Comparison of ENCODE assay signal across 26 mouse cellular contexts in genomic region chr8:18216516-18216915, GRCm38 (mm10).
A peak's percentile ranks its signal among the peaks of the same experiment; 100 is the strongest.
DNase-seq lines count a peak whose midpoint lies in the region; ATAC-seq and TF ChIP-seq lines count a peak whose summit lies in the region.
"Had no signal": no experiment of that assay in that cellular context is flagged by ENCODE, and none has a peak within 500 bp of the region (broad histone marks: within the 10 kb centered on the region; RNA-seq: fewer than 3 reads in every experiment).

No protein-coding gene starts in this region.

- no peaks in the 10 kb centered on the region for H3K9me3 ChIP-seq in embryonic facial prominence, embryonic 14.5 days (ENCODE audit: control insufficient read depth, low read length)
- no peaks in the 10 kb centered on the region for H3K9me3 ChIP-seq in embryonic facial prominence, embryonic 10.5 days
- H3K9me3 ChIP-seq in liver, postnatal 0 days (ENCODE audit: low read length): no peaks in the 10 kb centered on the region
- no peaks in the 10 kb centered on the region for H3K9me3 ChIP-seq in neural tube, embryonic 12.5 days
- H3K9me3 ChIP-seq: heart, embryonic 12.5 days; hindbrain, embryonic 13.5 days; liver, embryonic 15.5 days; lung, embryonic 15.5 days; midbrain, embryonic 12.5 days had no signal

- H3K9ac ChIP-seq in embryonic facial prominence, embryonic 14.5 days (ENCODE audit: low read depth, low read length): no peak overlapping the region
- no peak overlapping the region for H3K9ac ChIP-seq in liver, adult 2 months (ENCODE audit: low read depth, low read length)
- H3K9ac ChIP-seq in liver, postnatal 0 days (replicated peaks): no peak overlapping the region
- H3K9ac ChIP-seq in neural tube, embryonic 12.5 days: no peak overlapping the region
- H3K9ac ChIP-seq: heart, embryonic 12.5 days; hindbrain, embryonic 13.5 days; liver, embryonic 15.5 days; lung, embryonic 15.5 days; midbrain, embryonic 12.5 days had no signal

- no peak for TF ChIP-seq EP300 in liver, postnatal 0 days (IDR thresholded peaks at IDR 0.05; ENCODE audit: low read depth)

- DNase-seq in embryonic facial prominence, embryonic 14.5 days (ENCODE audit: low spot score): peak; percentile 0
- DNase-seq in embryonic facial prominence, embryonic 10.5 days (ENCODE audit: low spot score): no peak
- DNase-seq in liver, adult 2 months (ENCODE audit: extremely low read depth, low read depth, low spot score): peak; percentile 24
- no peak for DNase-seq in liver, postnatal 0 days
- DNase-seq in neural tube, embryonic 10.5 days (ENCODE audit: extremely low spot score, low spot score): no peak
- DNase-seq in gastrocnemius, postnatal 25 days: no peak
- DNase-seq: adrenal gland, postnatal 14 days; cerebellum, adult 18-20 months; gastrocnemius, adult 2 months; heart, adult 2 months; heart, postnatal 4 days; kidney, postnatal 10 days; liver; right cerebral cortex, postnatal 4 days; thymus, adult 18-20 months; thymus, postnatal 25 days had no signal

- H3K4me3 ChIP-seq in embryonic facial prominence, embryonic 14.5 days (ENCODE audit: low read depth, low read length): no peak overlapping the region
- H3K4me3 ChIP-seq in embryonic facial prominence, embryonic 10.5 days: no peak overlapping the region
- H3K4me3 ChIP-seq in liver, adult 2 months (ENCODE audit: insufficient read depth, low read depth, low read length): no peak overlapping the region
- no peak overlapping the region for H3K4me3 ChIP-seq in liver, postnatal 0 days (ENCODE audit: low read depth, low read length)
- no peak overlapping the region for H3K4me3 ChIP-seq in neural tube, embryonic 12.5 days
- H3K4me3 ChIP-seq: gastrocnemius, adult 2 months; heart, adult 2 months; heart, embryonic 12.5 days; hindbrain, embryonic 13.5 days; liver, embryonic 15.5 days; lung, embryonic 15.5 days; midbrain, embryonic 12.5 days; myocyte had no signal

- H3K4me1 ChIP-seq in embryonic facial prominence, embryonic 14.5 days (ENCODE audit: control insufficient read depth, insufficient read depth, low read length): no peaks in the 10 kb centered on the region
- no peaks in the 10 kb centered on the region for H3K4me1 ChIP-seq in embryonic facial prominence, embryonic 10.5 days
- H3K4me1 ChIP-seq in liver, adult 2 months (ENCODE audit: control insufficient read depth, insufficient read depth, low read length): peaks cover 5% of the 10 kb centered on the region
- no peaks in the 10 kb centered on the region for H3K4me1 ChIP-seq in liver, postnatal 0 days (ENCODE audit: insufficient read depth)
- H3K4me1 ChIP-seq in neural tube, embryonic 12.5 days: no peaks in the 10 kb centered on the region
- H3K4me1 ChIP-seq: heart, embryonic 12.5 days; hindbrain, embryonic 13.5 days; liver, embryonic 15.5 days; lung, embryonic 15.5 days; midbrain, embryonic 12.5 days had no signal

- no peaks in the 10 kb centered on the region for H3K79me2 ChIP-seq in liver, adult 2 months (ENCODE audit: control insufficient read depth, insufficient read depth, low read length)

- H3K27ac ChIP-seq in embryonic facial prominence, embryonic 14.5 days (replicated peaks; ENCODE audit: low read depth, low read length): no peak overlapping the region
- no peak overlapping the region for H3K27ac ChIP-seq in embryonic facial prominence, embryonic 10.5 days (replicated peaks)
- no peak overlapping the region for H3K27ac ChIP-seq in liver, adult 2 months (replicated peaks; ENCODE audit: insufficient read depth, low read depth, low read length)
- no peak overlapping the region for H3K27ac ChIP-seq in liver, postnatal 0 days (ENCODE audit: low read depth)
- no peak overlapping the region for H3K27ac ChIP-seq in neural tube, embryonic 12.5 days
- H3K27ac ChIP-seq: gastrocnemius, adult 2 months; heart, adult 2 months; hindbrain, embryonic 13.5 days; liver, embryonic 15.5 days; lung, embryonic 15.5 days; midbrain, embryonic 12.5 days; stomach, postnatal 0 days had no signal

- no peak for ATAC-seq in embryonic facial prominence, embryonic 14.5 days (ENCODE audit: low read depth)
- no peak for ATAC-seq in liver, postnatal 0 days
- 0 out of 2 replicates have a peak, but pooled peaks have one; percentile 37 for ATAC-seq in neural tube, embryonic 12.5 days (ENCODE audit: low FRiP score, low read depth)
- ATAC-seq: intestine, embryonic 16.5 days; Patski had no signal

- WGBS in embryonic facial prominence, embryonic 14.5 days: 78% methylated on average over 1 of the region's 1 CpGs
- 88% methylated on average over 1 of the region's 1 CpGs for WGBS in embryonic facial prominence, embryonic 10.5 days
- 26% methylated on average over 1 of the region's 1 CpGs for WGBS in liver, adult 2 months
- 61% methylated on average over 1 of the region's 1 CpGs for WGBS in liver, postnatal 0 days (ENCODE audit: insufficient replicate concordance)
- 60% methylated on average over 1 of the region's 1 CpGs for WGBS in neural tube, embryonic 12.5 days

- H3K4me2 ChIP-seq in embryonic facial prominence, embryonic 14.5 days (ENCODE audit: low read depth, low read length): no peak overlapping the region
- no peak overlapping the region for H3K4me2 ChIP-seq in liver, postnatal 0 days (ENCODE audit: low read depth, low read length)
- no peak overlapping the region for H3K4me2 ChIP-seq in neural tube, embryonic 12.5 days (replicated peaks)
- H3K4me2 ChIP-seq: heart, embryonic 12.5 days; hindbrain, embryonic 13.5 days; liver, embryonic 15.5 days; lung, embryonic 15.5 days; midbrain, embryonic 12.5 days had no signal

- no peaks in the 10 kb centered on the region for H3K36me3 ChIP-seq in embryonic facial prominence, embryonic 14.5 days (ENCODE audit: control insufficient read depth, insufficient read depth, low read length)
- H3K36me3 ChIP-seq in embryonic facial prominence, embryonic 10.5 days (replicated peaks): no peaks in the 10 kb centered on the region
- H3K36me3 ChIP-seq in liver, adult 2 months (ENCODE audit: control insufficient read depth, insufficient read depth, low read length): no peaks in the 10 kb centered on the region
- no peaks in the 10 kb centered on the region for H3K36me3 ChIP-seq in liver, postnatal 0 days (replicated peaks; ENCODE audit: insufficient read depth, low read length)
- no peaks in the 10 kb centered on the region for H3K36me3 ChIP-seq in neural tube, embryonic 12.5 days
- H3K36me3 ChIP-seq: heart, embryonic 12.5 days; hindbrain, embryonic 13.5 days; liver, embryonic 15.5 days; lung, embryonic 15.5 days; midbrain, embryonic 12.5 days had no signal

- TF ChIP-seq CTCF in liver, adult 2 months (IDR thresholded peaks at IDR 0.05; ENCODE audit: low read depth, low read length): no peak
- no peak for TF ChIP-seq CTCF in liver, postnatal 0 days (IDR thresholded peaks at IDR 0.05; ENCODE audit: low read depth)

- no peaks in the 10 kb centered on the region for H3K27me3 ChIP-seq in embryonic facial prominence, embryonic 14.5 days (replicated peaks; ENCODE audit: control insufficient read depth, insufficient read depth, low read length)
- no peaks in the 10 kb centered on the region for H3K27me3 ChIP-seq in embryonic facial prominence, embryonic 10.5 days (replicated peaks; ENCODE audit: low read depth, poor library complexity, severe bottlenecking)
- H3K27me3 ChIP-seq in liver, adult 2 months (ENCODE audit: control insufficient read depth, insufficient read depth, low read length): no peaks in the 10 kb centered on the region
- H3K27me3 ChIP-seq in liver, postnatal 0 days (ENCODE audit: insufficient read depth, low read length): no peaks in the 10 kb centered on the region
- H3K27me3 ChIP-seq in neural tube, embryonic 12.5 days (replicated peaks): no peaks in the 10 kb centered on the region
- H3K27me3 ChIP-seq: heart, embryonic 12.5 days; hindbrain, embryonic 13.5 days; liver, embryonic 15.5 days; lung, embryonic 15.5 days; midbrain, embryonic 12.5 days; Patski had no signal

- TF ChIP-seq POLR2A in liver, adult 2 months (IDR thresholded peaks at IDR 0.05; ENCODE audit: extremely low read depth, insufficient read depth, low read length): no peak

Comparison
In these comparisons a context has a peak if more than half of its experiments do, and no peak if none do; other contexts are left out.
1. DNase-seq: peak in embryonic facial prominence, embryonic 14.5 days (single experiment) and liver, adult 2 months (single experiment); none in embryonic facial prominence, embryonic 10.5 days (single experiment), liver, postnatal 0 days (single experiment), neural tube, embryonic 10.5 days (single experiment) and gastrocnemius, postnatal 25 days (single experiment).